Mouse (Mus musculus): ENCODE results near the gene Trim47. TPM values are rescaled to one million over a fixed set of nuclear protein-coding genes. Genes with fewer than 3 reads are reported as not detected.

The Trim47 gene
- polyA plus RNA-seq, 1 experiment from 2014 or later = 29.0 TPM

DNA sequence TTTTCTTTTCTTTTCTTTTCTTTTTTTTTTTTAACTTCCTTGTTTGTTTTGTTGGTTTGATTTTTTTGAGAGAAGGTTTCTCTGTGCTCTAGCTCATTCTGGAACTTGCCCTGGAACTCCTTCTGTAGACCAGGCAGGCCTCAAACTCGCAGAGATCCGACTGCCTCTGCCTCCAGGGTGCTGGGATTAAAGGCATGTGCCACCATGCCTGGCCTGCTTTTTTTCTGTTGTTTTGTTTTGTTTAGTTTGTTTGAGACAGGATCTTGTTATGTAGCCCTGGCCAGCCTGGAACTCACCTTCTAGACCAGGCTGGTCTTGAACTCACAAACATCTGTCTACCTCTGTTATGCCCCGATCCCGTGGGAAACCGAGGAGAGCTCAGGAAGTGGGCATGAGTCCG lies 37.5 kb downstream of the Trim47 start:
- Histone ChIP-seq H3K36me3 (ENCODE audit: control insufficient read depth, insufficient read depth, low read length) (no peaks in the 10 kb centered on the region), H3K27ac (replicated peaks; ENCODE audit: low read depth, low read length) (no peak overlapping the region), H3K9me3 (ENCODE audit: control insufficient read depth, low read length) (no peaks in the 10 kb centered on the region), H3K4me3 (ENCODE audit: low read depth, low read length) (no peak overlapping the region), H3K9ac (ENCODE audit: low read depth, low read length) (no peak overlapping the region), H3K4me2 (ENCODE audit: low read depth, low read length) (no peak overlapping the region), H3K27me3 (replicated peaks; ENCODE audit: control insufficient read depth, insufficient read depth, low read length) (no peaks in the 10 kb centered on the region), H3K4me1 (ENCODE audit: control insufficient read depth, insufficient read depth, low read length) (peaks cover 12% of the 10 kb centered on the region)
- ATAC-seq (ENCODE audit: low read depth) (no peak), DNase-seq (ENCODE audit: low spot score) (no peak)
- 87% methylated on average over 6 of the region's 6 CpGs for WGBS

GRCm38 (mm10) chr11:116088741-116089394 lies 38.1 kb downstream of the Trim47 start:
- H3K4me2 ChIP-seq (ENCODE audit: low read depth, low read length) = no peak overlapping the region
- peaks cover 2% of the 10 kb centered on the region; the same call in 1 of the 2 replicates for H3K36me3 ChIP-seq (ENCODE audit: control insufficient read depth, insufficient read depth, low read length)
- WGBS = 79% methylated on average over 11 of the region's 11 CpGs
- no peak overlapping the region for H3K4me3 ChIP-seq (ENCODE audit: low read depth, low read length)
- ATAC-seq (ENCODE audit: low read depth) = no peak
- peaks cover 12% of the 10 kb centered on the region for H3K4me1 ChIP-seq (ENCODE audit: control insufficient read depth, insufficient read depth, low read length)
- no peak overlapping the region for H3K27ac ChIP-seq (replicated peaks; ENCODE audit: low read depth, low read length)
- H3K27me3 ChIP-seq (replicated peaks; ENCODE audit: control insufficient read depth, insufficient read depth, low read length) = no peaks in the 10 kb centered on the region
- DNase-seq (ENCODE audit: low spot score) = no peak
- H3K9ac ChIP-seq (ENCODE audit: low read depth, low read length) = no peak overlapping the region
- H3K9me3 ChIP-seq (ENCODE audit: control insufficient read depth, low read length) = no peaks in the 10 kb centered on the region

DNA sequence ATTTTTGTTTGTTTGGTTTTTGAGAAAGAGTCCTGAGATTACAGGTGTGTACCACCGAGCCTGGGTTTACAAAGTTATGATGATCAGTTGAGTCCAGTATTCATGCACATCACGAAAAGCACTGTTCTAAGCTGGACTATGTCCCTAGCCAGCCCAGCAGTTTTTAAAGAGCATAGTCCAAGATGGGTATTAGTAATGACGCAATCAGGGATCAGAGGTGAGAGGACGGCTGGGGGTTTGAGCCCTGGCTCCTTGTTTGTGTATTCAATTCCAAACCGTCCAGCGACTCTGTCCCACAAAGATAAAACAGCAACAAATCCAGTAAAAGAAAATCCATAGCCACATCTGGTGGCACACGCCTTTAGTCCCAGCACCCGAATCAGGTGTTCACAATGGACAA lies 38.8 kb downstream of the Trim47 start:
- WGBS = 72% methylated on average over 8 of the region's 8 CpGs
- no peaks in the 10 kb centered on the region for H3K27me3 ChIP-seq (replicated peaks; ENCODE audit: control insufficient read depth, insufficient read depth, low read length)
- peaks cover 12% of the 10 kb centered on the region for H3K4me1 ChIP-seq (ENCODE audit: control insufficient read depth, insufficient read depth, low read length)
- no peaks in the 10 kb centered on the region for H3K9me3 ChIP-seq (ENCODE audit: control insufficient read depth, low read length)
- no peak overlapping the region for H3K27ac ChIP-seq (replicated peaks; ENCODE audit: low read depth, low read length)
- peaks cover 9% of the 10 kb centered on the region for H3K36me3 ChIP-seq (ENCODE audit: control insufficient read depth, insufficient read depth, low read length)
- no peak for DNase-seq (ENCODE audit: low spot score)
- no peak overlapping the region for H3K9ac ChIP-seq (ENCODE audit: low read depth, low read length)
- H3K4me3 ChIP-seq (ENCODE audit: low read depth, low read length) = no peak overlapping the region
- peak overlapping the region; percentile 64 for H3K4me2 ChIP-seq (ENCODE audit: low read depth, low read length)
- ATAC-seq (ENCODE audit: low read depth) = no peak

GRCm38 (mm10) chr11:116087194-116088130 lies 39.5 kb downstream of the Trim47 start:
- Histone ChIP-seq H3K36me3 (ENCODE audit: control insufficient read depth, insufficient read depth, low read length) (peaks cover 16% of the 10 kb centered on the region), H3K4me3 (ENCODE audit: low read depth, low read length) (peak overlapping the region; percentile 50), H3K4me1 (ENCODE audit: control insufficient read depth, insufficient read depth, low read length) (peaks cover 12% of the 10 kb centered on the region), H3K4me2 (ENCODE audit: low read depth, low read length) (peak overlapping the region; percentile 64), H3K9ac (ENCODE audit: low read depth, low read length) (peak overlapping the region; percentile 39), H3K9me3 (ENCODE audit: control insufficient read depth, low read length) (no peaks in the 10 kb centered on the region), H3K27ac (replicated peaks; ENCODE audit: low read depth, low read length) (peak overlapping the region; percentile 75), H3K27me3 (replicated peaks; ENCODE audit: control insufficient read depth, insufficient read depth, low read length) (no peaks in the 10 kb centered on the region)
- peak; percentile 84 for ATAC-seq (ENCODE audit: low read depth)
- 2% methylated on average over 31 of the region's 31 CpGs for WGBS
- DNase-seq (ENCODE audit: low spot score) = peak; percentile 88

DNA sequence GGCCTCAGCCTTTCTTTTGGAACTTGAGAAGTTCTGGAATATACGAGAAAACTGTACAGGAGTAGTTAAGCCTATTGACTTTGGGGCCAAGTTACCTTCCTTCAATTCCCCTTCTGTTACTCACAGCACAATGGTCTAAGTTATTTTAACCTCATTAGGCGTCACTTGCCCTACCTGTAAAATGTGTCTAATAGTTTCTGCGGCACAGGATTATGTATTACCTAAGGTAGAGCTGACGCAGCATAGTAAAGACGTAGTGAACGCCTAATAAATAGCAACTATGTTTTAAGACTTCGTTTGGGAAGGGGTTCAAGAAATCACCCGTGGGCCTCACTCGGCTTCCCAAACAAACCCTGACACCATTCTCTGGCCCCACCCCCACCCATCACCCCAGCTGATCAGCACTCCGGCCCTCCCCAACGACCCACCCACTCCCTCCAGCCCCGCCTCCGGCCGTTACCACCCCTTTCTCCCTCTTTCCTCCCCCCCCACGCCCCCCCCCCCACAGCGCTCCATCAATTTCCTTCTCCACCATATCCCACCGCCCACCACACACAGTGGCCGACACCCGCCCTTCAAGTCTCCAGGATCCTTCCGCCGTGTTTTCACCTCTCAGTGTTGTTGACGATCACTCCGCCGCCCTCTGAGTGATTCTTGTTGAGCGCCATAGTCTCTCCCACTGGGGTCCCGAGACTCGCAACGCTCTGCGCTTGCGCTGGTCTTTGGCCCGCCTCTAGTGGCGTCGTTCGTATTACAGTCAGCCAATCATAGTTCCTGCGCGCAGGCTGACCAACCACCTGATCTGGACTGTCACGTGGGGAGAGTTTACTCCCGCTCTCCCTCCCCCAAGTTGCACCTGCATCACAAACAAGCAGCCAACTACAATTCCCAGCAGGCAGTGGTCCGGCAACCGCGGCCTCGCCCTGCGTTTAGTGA lies 40.5 kb downstream of the Trim47 start, which contains the start of gene Wbp2:
TSS of gene Wbp2 (minus strand) at position 738 of the 936 bp plus-strand sequence.
- peaks cover 24% of the 10 kb centered on the region for H3K36me3 ChIP-seq (ENCODE audit: control insufficient read depth, insufficient read depth, low read length)
- ATAC-seq (ENCODE audit: low read depth) = peak; percentile 97
- H3K4me2 ChIP-seq (ENCODE audit: low read depth, low read length) = peak within 1 kb of the TSS; percentile 64
- H3K9ac ChIP-seq (ENCODE audit: low read depth, low read length) = peak within 1 kb of the TSS; percentile 63
- peak within 1 kb of the TSS; percentile 75 for H3K27ac ChIP-seq (replicated peaks; ENCODE audit: low read depth, low read length)
- peaks cover 12% of the 10 kb centered on the region for H3K4me1 ChIP-seq (ENCODE audit: control insufficient read depth, insufficient read depth, low read length)
- peak within 1 kb of the TSS; percentile 50 for H3K4me3 ChIP-seq (ENCODE audit: low read depth, low read length)
- WGBS = 5% methylated on average over 31 of the region's 43 CpGs
- no peaks in the 10 kb centered on the region for H3K27me3 ChIP-seq (replicated peaks; ENCODE audit: control insufficient read depth, insufficient read depth, low read length)
- peak; percentile 100 for DNase-seq (ENCODE audit: low spot score)
- no peaks in the 10 kb centered on the region for H3K9me3 ChIP-seq (ENCODE audit: control insufficient read depth, low read length)

DNA sequence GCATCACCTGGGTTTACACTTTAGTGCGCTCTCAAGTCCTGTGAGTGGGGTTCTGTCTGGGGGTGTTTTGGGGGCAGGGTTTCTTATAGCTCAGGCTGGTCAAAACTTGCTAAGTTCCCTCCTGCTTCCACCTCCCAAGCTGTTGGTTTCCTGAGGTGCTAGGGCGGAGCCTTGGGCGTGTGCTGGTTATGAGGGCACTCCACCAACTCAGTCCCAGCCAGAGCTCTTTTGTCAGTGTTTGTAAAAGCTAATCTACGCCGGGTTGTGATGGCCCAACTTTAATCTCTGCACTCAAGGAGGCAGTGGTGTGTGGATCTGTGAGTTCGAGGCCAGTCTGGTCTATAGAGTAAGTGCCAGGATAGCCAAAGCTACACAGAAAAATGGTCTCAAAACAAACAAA lies 42.8 kb downstream of the Trim47 start:
- Histone ChIP-seq H3K4me3 (ENCODE audit: low read depth, low read length) (no peak overlapping the region), H3K4me2 (ENCODE audit: low read depth, low read length) (no peak overlapping the region), H3K9ac (ENCODE audit: low read depth, low read length) (no peak overlapping the region), H3K9me3 (ENCODE audit: control insufficient read depth, low read length) (no peaks in the 10 kb centered on the region), H3K4me1 (ENCODE audit: control insufficient read depth, insufficient read depth, low read length) (peaks cover 12% of the 10 kb centered on the region), H3K36me3 (ENCODE audit: control insufficient read depth, insufficient read depth, low read length) (peaks cover 48% of the 10 kb centered on the region), H3K27ac (replicated peaks; ENCODE audit: low read depth, low read length) (no peak overlapping the region), H3K27me3 (replicated peaks; ENCODE audit: control insufficient read depth, insufficient read depth, low read length) (no peaks in the 10 kb centered on the region)
- no peak for DNase-seq (ENCODE audit: low spot score)
- ATAC-seq (ENCODE audit: low read depth) = no peak
- WGBS = 87% methylated on average over 6 of the region's 6 CpGs

DNA sequence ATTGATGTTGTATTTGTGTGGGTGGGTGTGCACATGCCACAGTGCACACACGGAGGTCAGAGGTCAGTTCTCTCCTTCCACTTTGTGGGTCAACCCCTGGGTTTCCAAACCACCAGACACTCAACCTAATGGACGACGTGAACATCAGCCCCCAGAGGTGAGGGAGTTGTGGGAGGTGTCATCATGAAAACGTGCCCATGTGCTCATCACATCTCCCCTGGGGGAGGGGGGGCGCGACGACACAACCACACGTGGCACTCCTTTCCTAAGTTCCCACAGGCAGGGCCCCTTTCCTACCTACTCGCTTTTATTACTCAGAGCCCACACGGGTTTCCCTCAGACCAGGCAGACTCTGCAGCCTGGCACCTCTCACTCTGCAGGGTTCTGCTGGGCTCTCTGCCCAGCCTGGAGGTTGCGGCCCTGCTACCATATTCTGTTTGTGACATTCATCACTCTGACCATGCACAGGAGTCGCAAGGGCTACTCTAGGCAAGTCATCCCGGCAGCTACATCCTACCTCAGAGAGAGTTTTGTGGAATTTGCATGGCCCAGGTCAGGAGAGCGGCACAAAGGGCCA lies 43.8 kb downstream of the Trim47 start:
- Histone ChIP-seq H3K36me3 (ENCODE audit: control insufficient read depth, insufficient read depth, low read length) (peaks cover 51% of the 10 kb centered on the region), H3K9me3 (ENCODE audit: control insufficient read depth, low read length) (no peaks in the 10 kb centered on the region), H3K27me3 (replicated peaks; ENCODE audit: control insufficient read depth, insufficient read depth, low read length) (no peaks in the 10 kb centered on the region), H3K4me3 (ENCODE audit: low read depth, low read length) (no peak overlapping the region), H3K4me1 (ENCODE audit: control insufficient read depth, insufficient read depth, low read length) (peaks cover 13% of the 10 kb centered on the region), H3K27ac (replicated peaks; ENCODE audit: low read depth, low read length) (no peak overlapping the region), H3K9ac (ENCODE audit: low read depth, low read length) (no peak overlapping the region), H3K4me2 (ENCODE audit: low read depth, low read length) (no peak overlapping the region)
- ATAC-seq (ENCODE audit: low read depth) (no peak), DNase-seq (ENCODE audit: low spot score) (no peak)
- WGBS = 88% methylated on average over 14 of the region's 14 CpGs

GRCm38 (mm10) chr11:116081081-116081480 lies 45.9 kb downstream of the Trim47 start:
- 71% methylated on average over 6 of the region's 6 CpGs for WGBS
- no peaks in the 10 kb centered on the region for H3K9me3 ChIP-seq (ENCODE audit: control insufficient read depth, low read length)
- ATAC-seq (ENCODE audit: low read depth) (no peak), DNase-seq (ENCODE audit: low spot score) (no peak)
- H3K9ac ChIP-seq (ENCODE audit: low read depth, low read length) = no peak overlapping the region
- H3K27ac ChIP-seq (replicated peaks; ENCODE audit: low read depth, low read length) = no peak overlapping the region
- H3K27me3 ChIP-seq (replicated peaks; ENCODE audit: control insufficient read depth, insufficient read depth, low read length) = no peaks in the 10 kb centered on the region
- no peak overlapping the region for H3K4me3 ChIP-seq (ENCODE audit: low read depth, low read length)
- H3K36me3 ChIP-seq (ENCODE audit: control insufficient read depth, insufficient read depth, low read length) = peaks cover 51% of the 10 kb centered on the region
- no peak overlapping the region for H3K4me2 ChIP-seq (ENCODE audit: low read depth, low read length)
- peaks cover 16% of the 10 kb centered on the region for H3K4me1 ChIP-seq (ENCODE audit: control insufficient read depth, insufficient read depth, low read length)

Data from embryonic facial prominence, embryonic 14.5 days (tissue).